Mouse (Mus musculus) kidney, postnatal 0 days (tissue): Measurements from ENCODE around the gene Ly6g6c. TPM values are rescaled to one million over a fixed set of nuclear protein-coding genes. Genes with fewer than 3 reads are reported as not detected.

ENCODE experiments used
- ATAC-seq: fragments of 200-750 bp; cut with Nextera tagmentation; replicated peaks from 2 replicates; pipeline ENCODE4 v1.8.0; 2017; ENCODE audit warnings: low read depth, moderate number of reproducible peaks, moderate TSS enrichment, moderate library complexity; ENCODE audit not compliant: low FRiP score
- DNase-seq: peaks from one replicate; pipeline ENCODE4 v3.0.0-alpha.2; 2016; ENCODE audit warnings: low spot score
- H3K27ac ChIP-seq: fragments of 300-500 bp; sonication (generic); 2 replicates; pipeline ENCODE4 v1.5.1; 2014; ENCODE audit warnings: mild to moderate bottlenecking
- H3K27me3 ChIP-seq: fragments of 300-500 bp; sonication (generic); 2 replicates; pipeline ENCODE4 v1.6.1; 2014; ENCODE audit warnings: low read length, mixed read lengths; ENCODE audit not compliant: insufficient read depth
- H3K36me3 ChIP-seq: fragments of 300-500 bp; sonication (generic); 2 replicates; pipeline ENCODE4 v1.6.1; 2014; ENCODE audit warnings: low read length, mixed read lengths; ENCODE audit not compliant: insufficient read depth
- H3K4me1 ChIP-seq: fragments of 300-500 bp; sonication (generic); replicated peaks from 2 replicates; pipeline ENCODE4 v1.6.1; 2014; ENCODE audit warnings: antibody characterized with exemption, low read length, mixed read lengths; ENCODE audit not compliant: insufficient read depth
- H3K4me2 ChIP-seq: fragments of 300-500 bp; sonication (generic); 2 replicates; pipeline ENCODE4 v1.6.1; 2014; ENCODE audit warnings: mild to moderate bottlenecking, low read length, moderate library complexity, mixed read lengths
- H3K4me3 ChIP-seq: fragments of 300-500 bp; sonication (generic); replicated peaks from 2 replicates; pipeline ENCODE4 v1.5.1; 2014; ENCODE audit warnings: low read depth, low read length
- H3K9ac ChIP-seq: fragments of 300-500 bp; sonication (generic); 2 replicates; pipeline ENCODE4 v1.6.1; 2014; ENCODE audit warnings: low read depth, low read length
- H3K9me3 ChIP-seq: fragments of 300-500 bp; sonication (generic); replicated peaks from 2 replicates; pipeline ENCODE4 v1.6.1; 2016; ENCODE audit warnings: low read length, inconsistent platforms, mixed read lengths
- CTCF ChIP-seq: IDR thresholded peaks from 2 replicates; pipeline ENCODE4 v1.5.1; 2016; ENCODE audit warnings: antibody characterized with exemption, low read depth, mild to moderate bottlenecking, moderate library complexity
- WGBS: fragments of 180-500 bp; shearing (Covaris S2); extraction: QIAGEN DNeasy Blood & Tissue Kit; methylation state at CpG from one replicate; pipeline ENCODE4 v1.1.7; 2014; 5-methylcytosine and 5-hydroxymethylcytosine counted together
- polyA plus RNA-seq: library from polyadenylated mRNA; unstranded; fragments of >200 nt; fragmentation: Nextera tagmentation; extraction: Ambion mirVana; gene quantifications from 2 replicates; pipeline ENCODE4 v1.2.1, GENCODE M21; 2015

Gene Ly6g6c
- polyA plus RNA-seq, 1 experiment from 2014 or later: not detected

DNA sequence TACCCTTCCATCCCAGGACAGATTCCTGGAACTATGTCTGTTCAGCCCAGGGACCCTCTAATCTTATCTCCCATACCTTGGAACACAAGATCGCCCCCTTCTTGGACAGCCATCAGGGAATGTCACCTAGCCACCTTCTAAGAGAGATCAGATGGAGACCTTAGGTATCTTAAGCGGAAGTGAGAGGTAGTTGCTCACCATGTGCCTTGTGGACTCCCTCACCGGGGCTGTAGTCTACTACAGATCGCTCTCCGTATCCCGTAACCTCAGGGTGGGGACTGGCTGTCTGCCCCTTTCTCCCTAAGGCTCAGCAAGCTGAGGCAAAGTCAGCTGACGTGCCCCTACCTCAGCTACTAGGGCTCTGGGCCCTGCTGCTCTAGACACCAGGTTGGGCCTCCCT, 38.9 kb downstream of the Ly6g6c start:
- Histone ChIP-seq H3K4me3 (no peak overlapping the region), H3K4me2 (no peak overlapping the region), H3K36me3 (peaks cover 37% of the 10 kb centered on the region), H3K4me1 (peaks cover 13% of the 10 kb centered on the region; the same call in 1 of the 2 replicates), H3K9me3 (no peaks in the 10 kb centered on the region), H3K27ac (0 out of 2 replicates have a peak overlapping the region, but pooled peaks have one; percentile 8), H3K9ac (no peak overlapping the region), H3K27me3 (no peaks in the 10 kb centered on the region)
- 94% methylated on average over 7 of the region's 7 CpGs for WGBS
- ATAC-seq: no peak
- DNase-seq: no peak
- TF ChIP-seq CTCF: no peak

DNA sequence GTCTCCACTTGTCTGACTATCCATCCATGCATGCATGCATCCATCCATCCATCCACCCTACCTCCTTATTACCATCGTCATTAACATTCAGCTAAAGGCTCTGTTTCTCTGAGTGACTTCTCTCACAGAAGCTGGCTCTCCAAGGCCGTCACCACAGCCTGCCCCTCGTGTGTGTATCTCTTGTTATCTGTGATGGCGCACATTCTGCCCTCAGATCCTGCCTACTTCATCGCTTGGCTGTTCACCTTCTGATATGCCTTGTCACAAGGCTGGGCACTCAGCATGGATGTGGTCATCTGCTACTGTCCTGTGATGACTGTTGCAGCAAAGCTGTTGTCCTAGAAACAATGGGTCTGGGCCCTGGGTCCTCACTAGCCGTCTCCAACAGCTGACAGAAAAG, 39.6 kb downstream of the Ly6g6c start:
- no peaks in the 10 kb centered on the region for H3K27me3 ChIP-seq
- peaks cover 13% of the 10 kb centered on the region; the same call in 1 of the 2 replicates for H3K4me1 ChIP-seq
- no peak overlapping the region for H3K4me2 ChIP-seq
- no peak for TF ChIP-seq CTCF
- 77% methylated on average over 6 of the region's 6 CpGs for WGBS
- H3K27ac ChIP-seq: no peak overlapping the region
- DNase-seq (no peak), ATAC-seq (no peak)
- H3K4me3 ChIP-seq: no peak overlapping the region
- H3K9ac ChIP-seq: no peak overlapping the region
- no peaks in the 10 kb centered on the region for H3K9me3 ChIP-seq
- peaks cover 32% of the 10 kb centered on the region for H3K36me3 ChIP-seq

DNA sequence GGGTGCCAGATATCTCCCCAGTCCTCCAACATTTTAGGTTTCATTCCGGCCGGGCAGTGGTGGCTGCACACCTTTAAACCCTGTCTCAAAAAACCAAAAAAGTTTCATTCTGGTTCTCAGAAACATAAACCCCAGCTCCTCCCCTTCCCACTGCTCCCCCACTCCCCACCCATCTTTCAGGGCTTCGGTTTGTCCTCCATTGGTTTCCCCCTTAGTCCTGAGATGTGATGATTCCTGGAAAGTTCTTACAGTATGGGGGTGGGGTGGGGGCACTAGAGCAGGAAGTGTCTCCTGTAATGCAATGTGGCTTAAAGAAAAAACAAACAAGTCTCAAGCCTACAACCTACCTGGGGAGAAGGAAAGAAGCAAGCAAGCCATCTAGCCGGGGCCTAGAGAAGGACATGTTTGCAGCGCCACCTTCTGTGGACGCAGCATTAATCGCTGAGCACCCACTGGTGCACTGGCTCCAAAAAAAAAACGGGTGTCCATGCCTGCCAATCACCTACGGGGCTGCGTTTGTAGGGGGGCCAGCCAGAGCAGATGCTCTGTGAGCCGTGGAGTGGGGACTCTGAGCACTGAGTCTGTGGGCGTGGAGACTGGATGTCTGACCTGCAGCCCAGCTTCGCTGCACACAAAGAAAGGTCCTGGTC, 40.7 kb downstream of the Ly6g6c start:
- 20% methylated on average over 13 of the region's 13 CpGs for WGBS
- Histone ChIP-seq H3K4me3 (no peak overlapping the region), H3K27me3 (no peaks in the 10 kb centered on the region), H3K4me2 (peak overlapping the region; percentile 39), H3K9me3 (no peaks in the 10 kb centered on the region), H3K27ac (peak overlapping the region; percentile 10; the same call in 1 of the 2 replicates), H3K4me1 (peaks cover 4% of the 10 kb centered on the region; the same call in 1 of the 2 replicates), H3K9ac (no peak overlapping the region), H3K36me3 (peaks cover 24% of the 10 kb centered on the region)
- DNase-seq (peak; percentile 78), ATAC-seq (no peak)
- TF ChIP-seq CTCF: peak; percentile 72

- 72% methylated on average over 3 of the region's 3 CpGs for WGBS
These were observed 41.3 kb downstream of the Ly6g6c start for GRCm38 (mm10) chr17:35106522-35106921.

DNA sequence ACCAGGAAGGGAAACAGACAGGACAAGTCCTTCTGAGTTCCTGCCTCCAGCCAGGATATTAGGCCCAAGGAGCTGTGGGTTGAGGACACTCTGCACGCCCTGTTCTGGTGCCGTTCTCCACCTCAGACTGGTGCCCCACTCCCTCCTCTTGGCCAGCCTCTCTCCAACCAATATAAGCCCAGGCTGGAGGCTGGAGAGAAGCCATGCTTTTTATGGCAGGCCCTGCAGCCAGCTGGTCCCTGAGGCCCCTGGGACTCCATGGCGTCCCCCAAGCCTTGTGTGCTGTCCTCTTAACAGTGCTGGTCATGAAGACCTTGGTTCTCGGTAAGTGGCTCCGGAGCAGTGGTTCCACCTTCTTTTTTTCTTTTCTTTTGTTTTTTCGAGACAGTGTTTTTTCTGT, 42.9 kb downstream of the Ly6g6c start, which contains the start of gene Ly6g5c:
Ly6g5c (plus strand) TSS at position 183 of the 400 bp plus-strand sequence.
- no peak within 1 kb of the TSS for H3K4me3 ChIP-seq
- H3K9ac ChIP-seq: no peak within 1 kb of the TSS
- DNase-seq (no peak), ATAC-seq (no peak)
- no peak within 1 kb of the TSS for H3K4me2 ChIP-seq
- no peak within 1 kb of the TSS for H3K27ac ChIP-seq
- H3K4me1 ChIP-seq: peaks cover 3% of the 10 kb centered on the region; the same call in 1 of the 2 replicates
- H3K9me3 ChIP-seq: no peaks in the 10 kb centered on the region
- no peak for TF ChIP-seq CTCF
- H3K36me3 ChIP-seq: 0 out of 2 replicates have a peak, but pooled peaks cover 4% of the 10 kb centered on the region
- 78% methylated on average over 6 of the region's 6 CpGs for WGBS
- no peaks in the 10 kb centered on the region for H3K27me3 ChIP-seq

More at GRCm38 (mm10) chr17:35106522-35106921, 41.3 kb downstream of the Ly6g6c start:
- peaks cover 3% of the 10 kb centered on the region; the same call in 1 of the 2 replicates for H3K4me1 ChIP-seq
- no peak overlapping the region; the same call in 1 of the 2 replicates for H3K27ac ChIP-seq
- DNase-seq: peak; percentile 41
- H3K4me2 ChIP-seq: no peak overlapping the region
- H3K9ac ChIP-seq: no peak overlapping the region
- no peaks in the 10 kb centered on the region for H3K27me3 ChIP-seq
- no peak for ATAC-seq
- H3K4me3 ChIP-seq: no peak overlapping the region
- peak; percentile 46; the same call in 1 of the 2 replicates for TF ChIP-seq CTCF
- H3K36me3 ChIP-seq: peaks cover 17% of the 10 kb centered on the region
- H3K9me3 ChIP-seq: no peaks in the 10 kb centered on the region

- Histone ChIP-seq H3K27ac (no peak overlapping the region), H3K9ac (no peak overlapping the region), H3K4me2 (no peak overlapping the region), H3K9me3 (no peaks in the 10 kb centered on the region), H3K4me1 (no peaks in the 10 kb centered on the region), H3K36me3 (peaks cover 21% of the 10 kb centered on the region; the same call in 1 of the 2 replicates), H3K27me3 (no peaks in the 10 kb centered on the region), H3K4me3 (no peak overlapping the region)
- ATAC-seq (no peak), DNase-seq (no peak)
- no peak for TF ChIP-seq CTCF
- WGBS: 79% methylated on average over 9 of the region's 9 CpGs
These were observed 46.6 kb downstream of the Ly6g6c start for GRCm38 (mm10) chr17:35111774-35112173.
